Mouse (Mus musculus) spleen, adult 2 months (tissue): ENCODE measurements around the gene Foxp4.

ENCODE experiments used
- CTCF ChIP-seq: fragments of 200-500 bp; IDR thresholded peaks from 2 replicates; pipeline ENCODE4 v1.5.1; 2011; ENCODE audit warnings: mild to moderate bottlenecking, inconsistent platforms; ENCODE audit not compliant: insufficient read depth, insufficient read length, insufficient replicate concordance; ENCODE audit errors: extremely low read depth
- POLR2A ChIP-seq: fragments of 200-500 bp; IDR thresholded peaks from 2 replicates; pipeline ENCODE4 v1.6.1; 2011; ENCODE audit warnings: low read depth, low read length, inconsistent platforms

DNA sequence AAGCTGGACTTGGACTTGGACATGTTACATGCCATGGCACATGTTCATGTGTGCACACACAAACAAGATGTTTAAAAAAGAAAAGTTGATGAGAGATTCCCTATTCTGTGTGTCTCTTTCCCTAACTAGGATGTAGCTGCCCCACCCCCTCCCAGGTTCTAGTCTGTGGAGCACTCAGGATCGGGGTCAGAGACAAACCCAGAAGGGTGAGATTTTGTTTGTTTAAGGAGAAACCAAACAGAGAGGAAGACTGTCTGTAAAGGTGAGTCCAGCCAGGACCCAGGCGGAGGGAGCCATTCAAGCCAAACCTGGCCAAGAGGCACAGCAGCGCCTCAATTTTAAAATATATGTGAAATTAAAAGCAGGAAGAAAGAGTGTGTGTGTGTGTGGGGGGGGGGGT is 7.2 kb downstream of the Foxp4 start:
- no peak for TF ChIP-seq POLR2A
- no peak for TF ChIP-seq CTCF
